Mouse (Mus musculus) bone marrow, adult 2 months (tissue): ENCODE data around the gene Loxl3.

Source experiments
- CTCF ChIP-seq: fragments of 200-500 bp; IDR thresholded peaks from 2 replicates; pipeline ENCODE4 v1.5.1; 2011; ENCODE audit warnings: low read length, control low read depth; ENCODE audit not compliant: control insufficient read depth, insufficient read depth
- POLR2A ChIP-seq: fragments of 200-500 bp; IDR thresholded peaks from 2 replicates; pipeline ENCODE4 v1.6.1; 2011; ENCODE audit warnings: low read depth, mild to moderate bottlenecking, control low read depth, low read length, borderline replicate concordance; ENCODE audit not compliant: control insufficient read depth

- TF ChIP-seq CTCF (no peak), POLR2A (no peak)
Observed at GRCm38 (mm10) chr6:83044742-83045141, 10.8 kb downstream of the Loxl3 start.
